Mouse (Mus musculus) kidney, postnatal 0 days (tissue): ENCODE data around the gene Lrmda. TPM values are rescaled to one million over a fixed set of nuclear protein-coding genes. Genes with fewer than 3 reads are reported as not detected.

Experiments used
- ATAC-seq: fragments of 200-750 bp; cut with Nextera tagmentation; replicated peaks from 2 replicates; pipeline ENCODE4 v1.8.0; 2017; ENCODE audit warnings: low read depth, moderate number of reproducible peaks, moderate TSS enrichment, moderate library complexity; ENCODE audit not compliant: low FRiP score
- DNase-seq: peaks from one replicate; pipeline ENCODE4 v3.0.0-alpha.2; 2016; ENCODE audit warnings: low spot score
- H3K27ac ChIP-seq: fragments of 300-500 bp; sonication (generic); 2 replicates; pipeline ENCODE4 v1.5.1; 2014; ENCODE audit warnings: mild to moderate bottlenecking
- H3K27me3 ChIP-seq: fragments of 300-500 bp; sonication (generic); 2 replicates; pipeline ENCODE4 v1.6.1; 2014; ENCODE audit warnings: low read length, mixed read lengths; ENCODE audit not compliant: insufficient read depth
- H3K36me3 ChIP-seq: fragments of 300-500 bp; sonication (generic); 2 replicates; pipeline ENCODE4 v1.6.1; 2014; ENCODE audit warnings: low read length, mixed read lengths; ENCODE audit not compliant: insufficient read depth
- H3K4me1 ChIP-seq: fragments of 300-500 bp; sonication (generic); replicated peaks from 2 replicates; pipeline ENCODE4 v1.6.1; 2014; ENCODE audit warnings: antibody characterized with exemption, low read length, mixed read lengths; ENCODE audit not compliant: insufficient read depth
- H3K4me2 ChIP-seq: fragments of 300-500 bp; sonication (generic); 2 replicates; pipeline ENCODE4 v1.6.1; 2014; ENCODE audit warnings: mild to moderate bottlenecking, low read length, moderate library complexity, mixed read lengths
- H3K4me3 ChIP-seq: fragments of 300-500 bp; sonication (generic); replicated peaks from 2 replicates; pipeline ENCODE4 v1.5.1; 2014; ENCODE audit warnings: low read depth, low read length
- H3K9ac ChIP-seq: fragments of 300-500 bp; sonication (generic); 2 replicates; pipeline ENCODE4 v1.6.1; 2014; ENCODE audit warnings: low read depth, low read length
- H3K9me3 ChIP-seq: fragments of 300-500 bp; sonication (generic); replicated peaks from 2 replicates; pipeline ENCODE4 v1.6.1; 2016; ENCODE audit warnings: low read length, inconsistent platforms, mixed read lengths
- CTCF ChIP-seq: IDR thresholded peaks from 2 replicates; pipeline ENCODE4 v1.5.1; 2016; ENCODE audit warnings: antibody characterized with exemption, low read depth, mild to moderate bottlenecking, moderate library complexity
- WGBS: fragments of 180-500 bp; shearing (Covaris S2); extraction: QIAGEN DNeasy Blood & Tissue Kit; methylation state at CpG from one replicate; pipeline ENCODE4 v1.1.7; 2014; 5-methylcytosine and 5-hydroxymethylcytosine counted together
- polyA plus RNA-seq: library from polyadenylated mRNA; unstranded; fragments of >200 nt; fragmentation: Nextera tagmentation; extraction: Ambion mirVana; gene quantifications from 2 replicates; pipeline ENCODE4 v1.2.1, GENCODE M21; 2015

The Lrmda gene
- polyA plus RNA-seq, 1 experiment from 2014 or later: 0.83 TPM

- H3K9me3 ChIP-seq: no peaks in the 10 kb centered on the region
- H3K9ac ChIP-seq: no peak overlapping the region
- H3K27ac ChIP-seq: no peak overlapping the region
- H3K4me1 ChIP-seq: no peaks in the 10 kb centered on the region
- no peak overlapping the region for H3K4me3 ChIP-seq
- no peaks in the 10 kb centered on the region for H3K36me3 ChIP-seq
- no peaks in the 10 kb centered on the region for H3K27me3 ChIP-seq
- no peak overlapping the region for H3K4me2 ChIP-seq
- 20% methylated on average over 4 of the region's 4 CpGs for WGBS
- peak; percentile 91 for TF ChIP-seq CTCF
- ATAC-seq (no peak), DNase-seq (peak; percentile 94)
Observed at GRCm38 (mm10) chr14:23046330-23046729, 1026.8 kb downstream of the Lrmda start.

- DNase-seq (no peak), ATAC-seq (no peak)
- Histone ChIP-seq H3K4me2 (no peak overlapping the region), H3K27me3 (no peaks in the 10 kb centered on the region), H3K9ac (no peak overlapping the region), H3K4me3 (no peak overlapping the region), H3K4me1 (no peaks in the 10 kb centered on the region), H3K27ac (no peak overlapping the region), H3K9me3 (no peaks in the 10 kb centered on the region), H3K36me3 (no peaks in the 10 kb centered on the region)
- 57% methylated on average over 7 of the region's 7 CpGs for WGBS
- no peak for TF ChIP-seq CTCF
Observed at GRCm38 (mm10) chr14:23051441-23051840, 1031.9 kb downstream of the Lrmda start.

- 87% methylated on average over 11 of the region's 11 CpGs for WGBS
- DNase-seq: no peak
Observed at GRCm38 (mm10) chr14:23052833-23053592, 1033.5 kb downstream of the Lrmda start.

GRCm38 (mm10) chr14:23057228-23057976 is 1037.9 kb downstream of the Lrmda start:
- no peak overlapping the region for H3K9ac ChIP-seq
- H3K27ac ChIP-seq: no peak overlapping the region
- peak; percentile 22 for DNase-seq
- no peak for TF ChIP-seq CTCF
- ATAC-seq: no peak
- H3K4me1 ChIP-seq: no peaks in the 10 kb centered on the region
- 67% methylated on average over 6 of the region's 6 CpGs for WGBS
- no peaks in the 10 kb centered on the region for H3K27me3 ChIP-seq
- no peaks in the 10 kb centered on the region for H3K36me3 ChIP-seq
- no peaks in the 10 kb centered on the region for H3K9me3 ChIP-seq
- H3K4me2 ChIP-seq: no peak overlapping the region
- no peak overlapping the region for H3K4me3 ChIP-seq

More at GRCm38 (mm10) chr14:23052833-23053592, 1033.5 kb downstream of the Lrmda start:
- no peak for ATAC-seq
- Histone ChIP-seq H3K4me3 (no peak overlapping the region), H3K4me1 (no peaks in the 10 kb centered on the region), H3K4me2 (no peak overlapping the region), H3K36me3 (no peaks in the 10 kb centered on the region), H3K27ac (no peak overlapping the region), H3K9me3 (no peaks in the 10 kb centered on the region), H3K9ac (no peak overlapping the region), H3K27me3 (no peaks in the 10 kb centered on the region)
- no peak for TF ChIP-seq CTCF

GRCm38 (mm10) chr14:23057987-23058386 is 1038.5 kb downstream of the Lrmda start:
- 78% methylated on average over 2 of the region's 2 CpGs for WGBS
- H3K9ac ChIP-seq: no peak overlapping the region
- TF ChIP-seq CTCF: no peak
- no peak for ATAC-seq
- H3K4me3 ChIP-seq: no peak overlapping the region
- no peaks in the 10 kb centered on the region for H3K4me1 ChIP-seq
- H3K36me3 ChIP-seq: no peaks in the 10 kb centered on the region
- no peak for DNase-seq
- no peaks in the 10 kb centered on the region for H3K27me3 ChIP-seq
- H3K9me3 ChIP-seq: no peaks in the 10 kb centered on the region
- no peak overlapping the region for H3K4me2 ChIP-seq
- H3K27ac ChIP-seq: no peak overlapping the region

- no peak overlapping the region for H3K4me2 ChIP-seq
- WGBS: 63% methylated on average over 1 of the region's 1 CpGs
- H3K4me1 ChIP-seq: 0 out of 2 replicates have a peak, but pooled peaks cover 2% of the 10 kb centered on the region
- H3K36me3 ChIP-seq: no peaks in the 10 kb centered on the region
- ATAC-seq: no peak
- no peaks in the 10 kb centered on the region for H3K27me3 ChIP-seq
- H3K4me3 ChIP-seq: no peak overlapping the region
- no peak overlapping the region for H3K27ac ChIP-seq
- no peak for DNase-seq
- no peak for TF ChIP-seq CTCF
- no peak overlapping the region for H3K9ac ChIP-seq
- H3K9me3 ChIP-seq: no peaks in the 10 kb centered on the region
Observed at GRCm38 (mm10) chr14:23078719-23079118, 1059.2 kb downstream of the Lrmda start.
